Mouse (Mus musculus) spleen, postnatal 14 days (tissue): Measurements from ENCODE around the gene Rbm7.
"Not testable (repeated sequence)": the region's sequence is repeated elsewhere in the genome, so short reads cannot be mapped to it uniquely, and the experiment has no call there.

ENCODE experiments used
- DNase-seq, 2 experiments: peaks; one replicate each; pipeline ENCODE4 v3.0.0; 2021 to 2022; ENCODE audit warnings: low spot score in 2 of 2

Rbm7 gene

GRCm38 (mm10) chr9:48494817-48495547 lies at the start of gene Rbm7, which contains the start of gene Gm5617:
TSS of gene Rbm7 (minus strand) at chr9:48495299.
TSS of gene Gm5617 (plus strand) at chr9:48495442.
- DNase-seq, result peak; percentile 86 to 92

GRCm38 (mm10) chr9:48538688-48539087 lies 43.6 kb upstream of the Rbm7 start:
- DNase-seq, result no peak

- no peak for DNase-seq
Observed at GRCm38 (mm10) chr9:48538044-48538645, 43.0 kb upstream of the Rbm7 start.

- not testable (repeated sequence) for DNase-seq
Observed at GRCm38 (mm10) chr9:48537616-48538015, 42.5 kb upstream of the Rbm7 start.

GRCm38 (mm10) chr9:48536414-48536813 lies 41.3 kb upstream of the Rbm7 start:
- DNase-seq, result no peak

GRCm38 (mm10) chr9:48532730-48533129 lies 37.6 kb upstream of the Rbm7 start:
- no peak for DNase-seq

- no peak for DNase-seq
Observed at GRCm38 (mm10) chr9:48532203-48532602, 37.1 kb upstream of the Rbm7 start.

- DNase-seq, result no peak
Observed at GRCm38 (mm10) chr9:48531294-48531693, 36.2 kb upstream of the Rbm7 start.

- DNase-seq, result no peak
Observed at GRCm38 (mm10) chr9:48526520-48526919, 31.4 kb upstream of the Rbm7 start.

GRCm38 (mm10) chr9:48525566-48525965 lies 30.5 kb upstream of the Rbm7 start:
- no peak for DNase-seq

- not testable (repeated sequence) for DNase-seq
Observed at GRCm38 (mm10) chr9:48520405-48520804, 25.3 kb upstream of the Rbm7 start.

GRCm38 (mm10) chr9:48517372-48518130 lies 22.5 kb upstream of the Rbm7 start:
- no peak for DNase-seq

- no peak for DNase-seq
Observed at GRCm38 (mm10) chr9:48516615-48517371, 21.7 kb upstream of the Rbm7 start.

GRCm38 (mm10) chr9:48515332-48515731 lies 20.2 kb upstream of the Rbm7 start:
- DNase-seq, result no peak

GRCm38 (mm10) chr9:48510134-48510533 lies 15.0 kb upstream of the Rbm7 start:
- no peak for DNase-seq

- no peak for DNase-seq
Observed at GRCm38 (mm10) chr9:48504741-48505365, 9.8 kb upstream of the Rbm7 start.

- DNase-seq, result no peak
Observed at GRCm38 (mm10) chr9:48503001-48503400, 7.9 kb upstream of the Rbm7 start.

GRCm38 (mm10) chr9:48501192-48501591 lies 6.1 kb upstream of the Rbm7 start:
- DNase-seq, result no peak

GRCm38 (mm10) chr9:48495548-48495932 lies 441 bp upstream of the Rbm7 start:
- DNase-seq, result no peak

GRCm38 (mm10) chr9:48481214-48482134 lies 13.6 kb downstream of the Rbm7 start:
- no peak for DNase-seq
